In genomic region chr4:131374527-131375290, GRCm38 (mm10) we compare ENCODE assay signal across 13 mouse cellular contexts.
DNase-seq lines count a peak whose midpoint lies in the region; TF ChIP-seq lines count a peak whose summit lies in the region.
"Had no signal": no experiment of that assay in that cellular context is flagged by ENCODE, and none has a peak within 500 bp of the region (broad histone marks: within the 10 kb centered on the region; RNA-seq: fewer than 3 reads in every experiment).

No protein-coding gene starts in this region.

- TF ChIP-seq CTCF in left cerebral cortex, adult 2 months (IDR thresholded peaks at IDR 0.05): peak; percentile 54
- peak; percentile 21 for TF ChIP-seq CTCF in ES-Bruce4 (IDR thresholded peaks at IDR 0.05; ENCODE audit: low read depth, low read length)
- TF ChIP-seq CTCF in bone marrow, adult 2 months (IDR thresholded peaks at IDR 0.05; ENCODE audit: control insufficient read depth, insufficient read depth, low read length): 0 out of 2 replicates have a peak, but pooled peaks have one; percentile 4

- no peak overlapping the region for H3K4me3 ChIP-seq in left cerebral cortex, adult 2 months
- no peak overlapping the region for H3K4me3 ChIP-seq in ES-Bruce4 (ENCODE audit: low read depth, low read length)
- H3K4me3 ChIP-seq in bone marrow, adult 2 months (replicated peaks; ENCODE audit: control insufficient read depth, low read depth, low read length): no peak overlapping the region
- H3K4me3 ChIP-seq: embryonic facial prominence, embryonic 13.5 days; liver, embryonic 12.5 days had no signal

- H3K9ac ChIP-seq in ES-Bruce4 (ENCODE audit: low read depth, poor library complexity, severe bottlenecking): no peak overlapping the region
- H3K9ac ChIP-seq: embryonic facial prominence, embryonic 13.5 days; liver, embryonic 12.5 days had no signal

- TF ChIP-seq POLR2A in ES-Bruce4 (IDR thresholded peaks at IDR 0.05; ENCODE audit: insufficient read depth, low read length): no peak
- TF ChIP-seq POLR2A in bone marrow, adult 2 months (IDR thresholded peaks at IDR 0.05; ENCODE audit: borderline replicate concordance, control insufficient read depth, low read depth, low read length): no peak

- WGBS in bone marrow, adult 2 months: 81% methylated on average over 6 of the region's 6 CpGs

- H3K36me3 ChIP-seq in ES-Bruce4 (ENCODE audit: control insufficient read depth, insufficient read depth, low read length, poor library complexity, severe bottlenecking): no peaks in the 10 kb centered on the region
- H3K36me3 ChIP-seq: embryonic facial prominence, embryonic 13.5 days; liver, embryonic 12.5 days had no signal

- no peaks in the 10 kb centered on the region for H3K4me1 ChIP-seq in ES-Bruce4 (ENCODE audit: control insufficient read depth, insufficient read depth, low read length)
- no peaks in the 10 kb centered on the region for H3K4me1 ChIP-seq in bone marrow, adult 2 months (ENCODE audit: control insufficient read depth, insufficient read depth, low read length)
- H3K4me1 ChIP-seq: liver, embryonic 12.5 days had no signal

- peak; percentile 43 to 57 for DNase-seq in cerebellum, postnatal 10 days
- DNase-seq in cerebellum, adult 9-10 months: no peak
- DNase-seq in left cerebral cortex, adult 2 months (ENCODE audit: extremely low spot score in 1 of 2, low spot score in 2 of 2): no peak
- DNase-seq in left cerebral cortex, postnatal 25 days (ENCODE audit: low spot score in 2 of 2): no peak
- no peak for DNase-seq in T-cell, adult 2 months (ENCODE audit: low spot score)
- no peak for DNase-seq in heart, adult 8-10 months (ENCODE audit: low spot score)
- DNase-seq: B cell, adult 2 months; cerebellum, adult 11-12 months; kidney, postnatal 14 days had no signal

- intact Hi-C loops in left cerebral cortex, adult 2 months (cut with DNase I): loop anchor here (5.0 kb wide), 2 partner anchors 102 to 112 kb away; no protein-coding TSS in a partner anchor
- intact Hi-C loops in left cerebral cortex, postnatal 25 days (cut with DNase I): loop anchor here (5.0 kb wide), 1 partner anchor 107 kb away; no protein-coding TSS in a partner anchor

- H3K27me3 ChIP-seq in ES-Bruce4 (ENCODE audit: control insufficient read depth, insufficient read depth, low read length, poor library complexity, severe bottlenecking): no peaks in the 10 kb centered on the region; the same call in 1 of the 2 replicates
- H3K27me3 ChIP-seq: embryonic facial prominence, embryonic 13.5 days; liver, embryonic 12.5 days had no signal

- no peak for TF ChIP-seq EP300 in ES-Bruce4 (IDR thresholded peaks at IDR 0.05; ENCODE audit: insufficient read depth, low read depth, low read length)

- no peaks in the 10 kb centered on the region for H3K9me3 ChIP-seq in ES-Bruce4 (replicated peaks; ENCODE audit: control insufficient read depth, insufficient read depth, low read length, poor library complexity, severe bottlenecking)
- H3K9me3 ChIP-seq: embryonic facial prominence, embryonic 13.5 days; liver, embryonic 12.5 days had no signal

- H3K27ac ChIP-seq in left cerebral cortex, adult 2 months: no peak overlapping the region
- no peak overlapping the region for H3K27ac ChIP-seq in ES-Bruce4 (ENCODE audit: insufficient read depth, low read length)
- H3K27ac ChIP-seq in bone marrow, adult 2 months (ENCODE audit: control insufficient read depth, insufficient read depth, low read depth, low read length, poor library complexity): no peak overlapping the region
- H3K27ac ChIP-seq: embryonic facial prominence, embryonic 13.5 days; liver, embryonic 12.5 days had no signal

Comparison
In these comparisons a context has a peak if more than half of its experiments do, and no peak if none do; other contexts are left out.
1. DNase-seq: peak in cerebellum, postnatal 10 days (2 of 2); none in cerebellum, adult 9-10 months (single experiment), left cerebral cortex, adult 2 months (0 of 2), left cerebral cortex, postnatal 25 days (0 of 2), T-cell, adult 2 months (single experiment) and heart, adult 8-10 months (single experiment).
2. CTCF ChIP-seq: peak in every context shown above with its lines; median percentile 54 in left cerebral cortex, adult 2 months; 21 in ES-Bruce4; 4 in bone marrow, adult 2 months.